Mouse (Mus musculus) kidney, adult 2 months (tissue): ENCODE measurements around the gene Zfp423. TPM values are rescaled to one million over a fixed set of nuclear protein-coding genes. Genes with fewer than 3 reads are reported as not detected.

Experiments used
- DNase-seq: peaks from one replicate; pipeline ENCODE4 v3.0.0; 2021
- H3K27ac ChIP-seq: fragments of 200-500 bp; 2 replicates; pipeline ENCODE4 v1.5.1; 2012; ENCODE audit warnings: low read depth, low read length, control low read depth, inconsistent platforms; ENCODE audit not compliant: insufficient read depth
- H3K27me3 ChIP-seq: fragments of 200-500 bp; replicated peaks from 2 replicates; pipeline ENCODE4 v1.6.1; 2012; ENCODE audit warnings: mild to moderate bottlenecking, moderate library complexity, low read length, inconsistent platforms; ENCODE audit not compliant: control insufficient read depth, insufficient read depth
- H3K36me3 ChIP-seq: fragments of 200-500 bp; 2 replicates; pipeline ENCODE4 v1.6.1; 2012; ENCODE audit warnings: mild to moderate bottlenecking, moderate library complexity, low read length, inconsistent platforms; ENCODE audit not compliant: control insufficient read depth, insufficient read depth
- H3K4me1 ChIP-seq: fragments of 200-500 bp; 2 replicates; pipeline ENCODE4 v1.6.1; 2011; ENCODE audit warnings: low read length; ENCODE audit not compliant: control insufficient read depth, insufficient read depth
- H3K4me3 ChIP-seq: fragments of 200-500 bp; 2 replicates; pipeline ENCODE4 v1.5.1; 2011; ENCODE audit warnings: mild to moderate bottlenecking, low read depth, low read length, control low read depth; ENCODE audit not compliant: insufficient read depth
- CTCF ChIP-seq: fragments of 200-500 bp; conservative IDR thresholded peaks from 2 replicates; pipeline ENCODE4 v1.5.1; 2011; ENCODE audit warnings: low read depth, mild to moderate bottlenecking, control low read depth, low read length, moderate library complexity, mixed read lengths; ENCODE audit not compliant: insufficient read depth, insufficient read length
- POLR2A ChIP-seq: fragments of 200-500 bp; IDR thresholded peaks from one replicate; pipeline ENCODE4 v1.6.1; 2011; ENCODE audit warnings: low read depth, low read length, control low read depth
- WGBS: fragments of 180-500 bp; shearing (Covaris S2); methylation state at CpG from one replicate; pipeline ENCODE4 v1.1.7; 2018; 5-methylcytosine and 5-hydroxymethylcytosine counted together
- polyA plus RNA-seq: library from polyadenylated mRNA; depleted of rRNA; stranded (reverse); fragments of >200 nt; gene quantifications from 2 replicates; pipeline ENCODE4 v1.2.3, GENCODE M21; 2012

Zfp423 gene
- polyA plus RNA-seq, 1 experiment, result 4.1 TPM

GRCm38 (mm10) chr8:87675411-87675810 is 284.0 kb downstream of the Zfp423 start:
- Histone ChIP-seq H3K36me3 (no peaks in the 10 kb centered on the region), H3K4me3 (no peak overlapping the region), H3K4me1 (no peaks in the 10 kb centered on the region), H3K27me3 (no peaks in the 10 kb centered on the region), H3K27ac (no peak overlapping the region)
- 93% methylated on average over 9 of the region's 9 CpGs for WGBS
- no peak for DNase-seq
- TF ChIP-seq CTCF (no peak), POLR2A (no peak)

DNA sequence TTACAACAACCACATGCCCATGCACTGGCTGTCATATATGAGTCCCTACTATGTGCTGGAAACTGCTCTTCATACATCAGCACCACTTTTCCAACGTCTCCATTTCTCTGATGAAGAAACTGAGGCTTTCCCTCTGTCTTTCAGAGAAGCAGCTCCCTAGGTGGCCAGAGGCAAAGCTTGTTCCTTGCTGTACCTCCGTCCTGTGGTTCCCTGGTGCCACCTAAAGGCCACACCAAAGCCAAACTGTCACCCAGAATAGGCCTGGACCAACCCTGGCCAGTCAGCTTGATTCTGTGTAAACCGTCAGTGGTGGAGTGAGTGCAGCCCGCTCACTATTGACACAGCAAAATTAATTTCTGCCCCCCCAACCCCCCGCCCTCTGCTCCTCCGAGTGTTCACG is 285.2 kb downstream of the Zfp423 start:
- no peak for DNase-seq
- 58% methylated on average over 7 of the region's 7 CpGs for WGBS
- TF ChIP-seq CTCF, result no peak; the same call in 1 of the 2 replicates
- TF ChIP-seq POLR2A, result no peak
- no peaks in the 10 kb centered on the region for H3K4me1 ChIP-seq
- no peaks in the 10 kb centered on the region for H3K27me3 ChIP-seq
- no peak overlapping the region for H3K4me3 ChIP-seq
- no peaks in the 10 kb centered on the region for H3K36me3 ChIP-seq
- no peak overlapping the region for H3K27ac ChIP-seq

- 46% methylated on average over 2 of the region's 2 CpGs for WGBS
- no peaks in the 10 kb centered on the region for H3K4me1 ChIP-seq
- no peaks in the 10 kb centered on the region for H3K27me3 ChIP-seq
- no peak overlapping the region for H3K27ac ChIP-seq
- H3K4me3 ChIP-seq, result no peak overlapping the region
- no peak for DNase-seq
- no peaks in the 10 kb centered on the region for H3K36me3 ChIP-seq
- TF ChIP-seq POLR2A (no peak), CTCF (no peak)
Observed at GRCm38 (mm10) chr8:87672214-87672613, 287.2 kb downstream of the Zfp423 start.

GRCm38 (mm10) chr8:87671209-87671970 is 288.0 kb downstream of the Zfp423 start:
- no peaks in the 10 kb centered on the region for H3K4me1 ChIP-seq
- H3K27me3 ChIP-seq, result no peaks in the 10 kb centered on the region
- H3K4me3 ChIP-seq, result no peak overlapping the region
- no peaks in the 10 kb centered on the region for H3K36me3 ChIP-seq
- DNase-seq, result no peak
- TF ChIP-seq CTCF, result no peak
- no peak for TF ChIP-seq POLR2A
- H3K27ac ChIP-seq, result no peak overlapping the region
- WGBS, result 76% methylated on average over 13 of the region's 13 CpGs

- H3K27me3 ChIP-seq, result no peaks in the 10 kb centered on the region
- TF ChIP-seq POLR2A (no peak), CTCF (no peak)
- H3K27ac ChIP-seq, result no peak overlapping the region
- no peaks in the 10 kb centered on the region for H3K4me1 ChIP-seq
- 76% methylated on average over 3 of the region's 3 CpGs for WGBS
- H3K4me3 ChIP-seq, result no peak overlapping the region
- no peak for DNase-seq
- H3K36me3 ChIP-seq, result no peaks in the 10 kb centered on the region
Observed at GRCm38 (mm10) chr8:87670232-87670631, 289.2 kb downstream of the Zfp423 start.

DNA sequence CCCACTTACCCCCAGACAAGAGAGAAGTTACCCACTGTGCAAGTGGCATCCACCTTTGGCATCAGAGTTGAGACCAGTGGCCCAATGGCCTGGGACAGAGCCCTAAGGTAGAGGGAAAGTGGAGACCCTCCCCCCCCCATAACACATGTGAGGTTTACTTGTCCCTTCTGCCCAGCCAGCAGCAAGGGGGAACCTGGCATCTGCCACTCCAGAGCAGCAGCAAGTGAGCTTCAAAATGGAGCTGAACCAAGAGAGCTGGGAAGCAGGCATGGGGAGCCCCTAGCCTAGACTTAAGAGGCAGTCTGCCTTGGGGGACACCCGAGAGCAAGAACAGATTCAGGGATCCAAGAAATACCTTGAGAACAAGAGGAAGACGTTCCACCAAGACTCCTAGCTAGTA is 290.7 kb downstream of the Zfp423 start:
- no peak overlapping the region for H3K4me3 ChIP-seq

GRCm38 (mm10) chr8:87667914-87668643 is 291.3 kb downstream of the Zfp423 start:
- H3K4me1 ChIP-seq, result no peaks in the 10 kb centered on the region
- TF ChIP-seq CTCF, result no peak
- no peak for TF ChIP-seq POLR2A
- no peak for DNase-seq
- no peak overlapping the region for H3K27ac ChIP-seq
- WGBS, result 84% methylated on average over 26 of the region's 26 CpGs
- H3K4me3 ChIP-seq, result no peak overlapping the region
- H3K36me3 ChIP-seq, result no peaks in the 10 kb centered on the region
- H3K27me3 ChIP-seq, result no peaks in the 10 kb centered on the region

More for the DNA sequence above, 290.7 kb downstream of the Zfp423 start:
- Histone ChIP-seq H3K27me3 (no peaks in the 10 kb centered on the region), H3K4me1 (no peaks in the 10 kb centered on the region), H3K27ac (no peak overlapping the region), H3K36me3 (no peaks in the 10 kb centered on the region)
- no peak for DNase-seq
- TF ChIP-seq POLR2A (no peak), CTCF (no peak)
- 98% methylated on average over 2 of the region's 2 CpGs for WGBS
